Mouse (Mus musculus): ENCODE measurements around the gene Psma5.

The Psma5 gene

GRCm38 (mm10) chr3:108282401-108283240 lies 25.9 kb downstream of the Psma5 start:
- DNase-seq (ENCODE audit: low spot score in 2 of 2) = no peak

DNA sequence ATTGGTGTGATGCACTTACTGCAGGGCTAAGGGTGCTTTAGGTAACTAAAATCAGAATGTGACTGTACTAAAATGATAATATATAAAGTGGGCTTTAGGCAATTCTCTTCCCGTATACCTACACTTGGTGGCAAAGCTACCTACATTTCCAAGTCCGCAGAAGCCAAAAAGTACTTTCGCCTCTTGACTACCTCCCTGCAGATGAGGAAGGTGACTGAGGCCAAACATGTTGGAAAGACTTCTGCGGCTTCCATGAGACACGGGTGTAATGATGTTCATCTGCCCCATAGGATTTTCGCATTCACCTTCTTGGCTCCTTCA lies 26.5 kb downstream of the Psma5 start:
- DNase-seq (ENCODE audit: low spot score in 2 of 2) = no peak

DNA sequence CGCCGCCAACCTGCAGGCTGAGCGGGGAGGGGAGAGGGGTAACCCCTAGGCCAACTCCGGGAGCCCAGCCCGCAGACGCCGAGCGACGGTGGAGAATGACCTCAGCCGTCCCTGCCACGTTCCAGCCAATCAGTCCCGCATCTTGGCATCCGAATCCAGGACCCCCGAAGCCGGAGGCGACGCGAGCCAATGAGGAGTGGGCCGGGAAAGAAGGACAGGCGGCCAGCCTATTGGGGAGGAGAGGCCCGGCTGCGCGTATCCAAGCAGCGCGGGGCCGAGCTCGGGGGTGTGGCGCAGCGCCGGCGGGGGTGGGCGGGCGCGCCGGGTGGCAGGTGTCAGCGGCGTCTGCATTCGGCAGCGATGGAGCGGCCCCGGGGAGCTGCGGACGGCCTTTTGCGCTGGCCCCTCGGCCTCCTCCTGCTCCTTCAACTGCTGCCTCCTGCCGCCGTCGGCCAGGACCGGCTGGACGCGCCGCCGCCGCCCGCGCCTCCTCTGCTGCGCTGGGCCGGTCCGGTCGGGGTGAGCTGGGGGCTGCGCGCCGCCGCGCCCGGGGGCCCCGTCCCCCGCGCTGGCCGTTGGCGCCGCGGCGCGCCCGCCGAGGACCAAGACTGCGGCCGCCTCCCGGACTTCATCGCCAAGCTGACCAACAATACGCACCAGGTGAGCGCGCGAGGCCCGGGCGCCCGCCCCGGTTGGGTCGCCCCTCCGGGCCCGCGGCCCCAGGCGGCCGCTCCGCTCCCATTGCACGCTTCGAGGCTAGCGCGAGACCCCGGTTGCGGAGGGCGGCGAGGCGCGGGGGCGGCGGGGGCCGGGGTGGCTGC lies 27.3 kb downstream of the Psma5 start, which contains the start of gene Sort1:
TSS of gene Sort1 (plus strand) at position 302 of the 821 bp plus-strand sequence.
- DNase-seq (ENCODE audit: low spot score in 2 of 2) = peak; percentile 87 to 92

GRCm38 (mm10) chr3:108285078-108285711 lies 28.5 kb downstream of the Psma5 start:
- DNase-seq (ENCODE audit: low spot score in 2 of 2) = no peak

DNA sequence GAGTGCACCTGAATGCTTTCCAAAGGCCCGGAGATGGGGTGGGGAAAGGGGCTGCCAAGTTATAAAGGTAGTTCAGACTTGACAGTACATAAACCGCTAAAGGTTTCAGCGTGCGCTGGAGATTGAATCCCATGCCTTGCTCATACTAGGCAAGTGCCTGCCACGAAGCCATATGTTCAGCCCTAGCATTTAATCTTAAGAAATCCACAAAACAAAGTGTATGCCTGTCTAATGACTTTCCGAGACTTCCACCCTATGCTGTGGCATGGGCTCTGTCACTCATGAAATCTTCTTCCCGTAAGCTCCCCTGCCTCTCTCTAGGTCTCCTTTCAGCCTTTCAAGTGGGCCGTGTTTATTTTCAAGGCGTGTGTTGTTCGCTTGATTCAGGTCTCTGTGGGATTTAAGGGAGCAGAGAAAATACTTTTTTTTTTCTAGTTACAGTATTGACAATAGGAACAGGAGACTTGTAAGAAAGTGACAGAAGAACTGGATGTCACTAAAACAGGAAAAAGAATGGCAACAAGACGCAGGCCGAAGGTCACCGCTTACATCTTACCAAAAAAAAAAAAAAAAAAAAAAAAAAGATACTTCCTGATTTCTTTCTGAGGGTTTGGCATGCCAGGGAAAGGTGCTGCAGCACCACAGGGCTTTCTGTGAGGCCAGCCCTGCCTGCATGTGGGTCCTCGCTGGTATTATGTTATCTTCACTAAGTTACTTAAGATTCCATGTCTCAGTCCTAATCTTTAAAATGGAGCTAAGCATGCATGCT lies 30.1 kb downstream of the Psma5 start:
- DNase-seq (ENCODE audit: low spot score in 2 of 2) = no peak

DNA sequence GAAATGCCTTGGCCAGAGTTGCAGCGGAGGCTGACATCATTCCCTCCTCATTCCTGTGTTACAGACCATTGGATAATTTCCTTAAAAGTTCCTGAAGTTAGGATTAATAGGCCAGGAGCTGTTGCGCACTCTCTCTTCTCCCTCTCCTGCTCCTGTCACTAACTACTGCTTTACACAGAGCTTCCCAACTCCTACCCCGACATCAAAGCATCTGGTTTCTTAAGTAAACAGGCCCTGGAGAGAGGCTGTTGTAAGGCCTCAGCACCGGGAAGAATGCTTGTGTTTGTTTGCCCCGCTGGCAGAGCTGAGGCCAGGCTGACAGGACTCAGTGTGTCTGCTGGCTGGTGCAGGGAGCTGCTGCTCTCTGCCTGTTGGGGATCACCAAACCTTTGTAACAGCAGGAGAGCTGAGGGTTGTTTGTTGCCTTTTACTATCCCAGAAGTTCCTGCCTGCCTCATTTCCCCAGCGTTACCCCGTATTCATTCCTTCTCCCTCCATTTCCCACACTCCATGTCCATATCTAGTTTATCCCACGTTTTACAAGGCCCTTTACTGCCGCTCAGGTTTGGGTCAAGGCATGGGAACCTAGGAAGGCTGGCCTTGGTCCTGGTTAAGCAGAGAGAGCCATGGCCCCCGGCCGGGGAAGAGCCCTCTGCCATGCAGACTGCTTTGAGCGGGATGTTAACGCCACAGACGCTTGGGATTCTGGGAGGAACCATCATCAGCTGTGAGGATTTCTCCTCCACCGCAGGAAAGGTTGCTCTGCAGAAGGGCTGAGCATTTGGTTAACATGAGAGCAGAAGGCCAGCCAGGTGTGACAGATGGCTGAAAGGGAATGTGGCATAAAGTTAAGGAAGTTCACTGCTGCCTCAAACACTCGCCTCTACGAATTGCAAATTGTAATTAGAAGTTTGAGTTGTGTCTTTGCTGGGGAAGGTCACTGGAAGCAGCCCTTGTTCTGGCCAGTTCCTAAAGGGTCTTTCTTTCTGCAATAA lies 31.4 kb downstream of the Psma5 start:
- DNase-seq (ENCODE audit: low spot score in 2 of 2) = peak in 1 of 2 experiments; percentile 40

- no peak for DNase-seq (ENCODE audit: low spot score in 2 of 2)
These were observed 32.8 kb downstream of the Psma5 start for GRCm38 (mm10) chr3:108289311-108290130.

DNA sequence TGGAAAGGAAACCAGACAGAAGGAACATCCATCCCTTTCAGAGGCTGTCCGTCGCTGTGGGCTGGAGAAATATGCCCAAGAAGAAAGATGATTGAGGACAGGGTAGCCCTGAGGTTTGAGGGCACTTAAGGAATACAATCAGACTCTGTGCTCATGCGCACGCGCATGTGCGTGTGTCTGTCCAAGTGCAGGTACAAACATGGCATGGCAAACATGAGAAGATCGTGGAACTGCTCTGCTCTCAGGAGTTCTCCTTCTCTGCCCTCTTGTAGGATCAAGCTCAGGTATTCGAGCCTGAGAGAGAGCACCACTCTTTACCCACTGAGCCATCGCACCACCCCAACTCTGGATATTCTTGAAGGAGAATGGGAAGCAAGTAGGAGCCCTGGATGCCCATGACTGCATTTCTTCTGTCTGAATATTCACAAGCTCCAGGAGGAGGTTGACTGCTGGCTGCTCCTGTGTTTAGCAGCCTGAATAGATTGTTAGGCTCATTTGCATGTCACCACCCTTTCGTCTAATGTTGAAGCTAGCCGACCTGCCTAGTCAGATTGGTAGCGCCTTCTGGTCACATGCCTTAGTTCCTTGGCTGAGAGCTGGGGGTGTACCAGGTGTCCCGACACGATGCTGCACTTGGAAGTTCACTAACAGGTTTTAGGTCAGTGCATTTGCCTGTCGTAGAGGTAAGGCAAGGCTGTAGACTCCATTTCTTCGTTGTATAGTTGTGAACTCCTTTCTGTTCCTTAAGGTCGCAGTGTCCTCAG lies 34.5 kb downstream of the Psma5 start:
- DNase-seq (ENCODE audit: low spot score in 2 of 2) = no peak

- no peak for DNase-seq (ENCODE audit: low spot score in 2 of 2)
These were observed 37.7 kb downstream of the Psma5 start for GRCm38 (mm10) chr3:108294398-108294797.

- peak in 1 of 2 experiments; percentile 57 for DNase-seq (ENCODE audit: low spot score in 2 of 2)
These were observed 38.9 kb downstream of the Psma5 start for GRCm38 (mm10) chr3:108295379-108296219.

DNA sequence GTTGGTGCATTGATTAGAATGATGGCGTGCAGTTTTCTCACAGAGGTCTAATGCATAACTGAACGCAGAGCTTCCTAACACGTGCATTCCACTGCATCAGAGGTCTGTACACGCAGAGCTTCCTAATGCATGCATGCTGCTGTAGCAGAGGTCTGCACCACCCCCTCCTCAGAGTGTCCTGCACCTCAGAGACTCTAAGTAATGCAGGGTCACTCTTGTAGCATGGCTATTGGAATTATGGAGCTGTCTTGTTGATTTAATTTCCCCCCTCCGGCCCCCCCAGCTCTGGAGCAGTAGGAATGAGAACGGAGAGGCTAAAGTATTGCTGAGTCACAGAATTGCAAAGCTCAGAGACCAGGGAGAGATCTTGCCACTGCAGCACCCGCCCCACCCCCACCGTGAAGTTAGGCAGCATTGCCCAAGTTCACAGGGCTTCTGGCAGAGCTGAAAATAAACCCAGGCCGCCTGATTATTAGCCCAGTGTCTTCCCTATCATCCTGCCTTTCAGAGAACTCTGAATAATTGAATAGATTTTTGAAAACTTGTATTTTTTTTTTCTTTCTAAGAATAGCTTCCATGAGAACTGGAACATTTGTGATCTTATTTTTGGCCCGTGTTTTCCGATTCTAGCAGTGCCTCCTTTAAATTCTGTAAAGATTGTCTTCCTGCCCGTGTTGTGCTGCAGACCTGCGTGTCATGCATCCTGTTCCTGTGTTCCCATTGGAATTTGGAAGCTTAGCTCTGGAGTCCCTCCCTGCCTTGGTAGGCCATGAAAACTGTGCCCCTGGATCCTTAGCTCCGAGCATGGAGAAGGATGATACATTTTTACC lies 39.7 kb downstream of the Psma5 start:
- DNase-seq (ENCODE audit: low spot score in 2 of 2) = peak; percentile 58 to 77

DNA sequence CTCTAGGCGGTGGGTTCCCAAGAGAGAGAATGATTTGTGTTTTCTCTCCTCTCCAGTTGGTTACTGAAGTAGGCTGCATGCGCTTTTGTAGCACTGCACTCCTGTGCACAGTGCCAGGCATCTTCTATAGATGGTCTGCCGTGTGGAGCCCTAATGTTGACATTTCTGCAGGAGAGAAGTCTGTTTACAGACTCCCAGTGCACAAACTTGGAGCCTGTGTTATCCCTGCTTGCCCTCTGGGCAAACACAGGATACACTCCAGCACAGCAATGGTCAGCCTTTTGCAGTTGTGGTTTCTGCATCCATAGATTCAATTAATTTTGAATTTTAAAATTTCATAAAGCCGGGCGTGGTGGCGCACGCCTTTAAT lies 40.3 kb downstream of the Psma5 start:
- no peak for DNase-seq (ENCODE audit: low spot score in 2 of 2)

DNA sequence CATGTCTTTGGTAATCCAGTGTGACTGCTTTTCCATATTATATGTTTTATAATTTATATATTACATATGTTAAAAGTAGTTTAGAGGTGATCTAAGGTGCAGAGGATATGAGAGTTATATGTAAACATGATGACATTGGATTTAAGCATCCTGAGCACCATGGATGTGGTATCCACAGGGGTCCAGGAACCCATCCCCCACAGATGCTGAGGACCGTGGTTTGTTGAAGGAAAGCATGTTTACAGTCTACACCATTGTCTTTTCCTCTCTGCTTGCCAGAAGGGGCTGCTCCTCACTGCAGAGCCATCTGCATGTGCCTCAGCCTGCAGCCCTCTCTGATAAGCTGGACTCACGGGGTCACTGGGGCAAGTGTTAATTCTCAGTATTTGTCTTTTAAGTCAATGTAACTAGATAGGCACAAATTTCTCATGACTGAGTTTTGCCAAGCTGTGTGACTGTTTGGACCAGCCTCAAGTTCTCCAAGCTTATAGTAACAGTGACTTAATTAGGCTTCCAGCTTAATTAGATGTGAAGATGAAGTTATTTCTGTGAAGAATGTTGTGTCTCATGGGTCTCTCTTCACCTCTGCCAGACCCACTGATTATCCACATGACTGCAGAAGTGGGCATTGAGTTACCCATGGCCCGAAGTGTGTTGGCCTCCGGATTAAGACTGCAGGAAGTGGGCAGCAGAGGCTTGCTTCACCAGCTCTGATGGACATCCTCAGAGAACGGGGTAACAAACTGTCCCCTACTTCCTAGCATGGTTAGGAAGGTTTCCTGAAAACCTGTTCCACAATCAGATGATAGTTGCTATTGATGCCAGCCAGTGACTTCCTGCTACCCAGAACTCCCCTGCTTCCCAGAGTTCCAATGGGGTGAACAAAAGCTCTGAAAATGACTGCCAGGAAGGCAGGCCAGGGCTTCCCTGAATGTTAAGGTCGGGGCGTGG lies 41.2 kb downstream of the Psma5 start:
- DNase-seq (ENCODE audit: low spot score in 2 of 2) = no peak

- no peak for DNase-seq (ENCODE audit: low spot score in 2 of 2)
These were observed 43.8 kb downstream of the Psma5 start for GRCm38 (mm10) chr3:108300455-108301030.

GRCm38 (mm10) chr3:108303683-108304082 lies 47.0 kb downstream of the Psma5 start:
- no peak for DNase-seq (ENCODE audit: low spot score in 2 of 2)

Measured in right cerebral cortex, adult 2 months (tissue).